Mouse (Mus musculus): ENCODE measurements around the gene Gpr63. TPM values are rescaled to one million over a fixed set of nuclear protein-coding genes. Genes with fewer than 3 reads are reported as not detected.
"Not testable (repeated sequence)": the region's sequence is repeated elsewhere in the genome, so short reads cannot be mapped to it uniquely, and the experiment has no call there.

Gene Gpr63
- polyA plus RNA-seq, 1 experiment from 2014 or later: 0.08 TPM

GRCm38 (mm10) chr4:24978589-24978988 is 12.4 kb downstream of the Gpr63 start:
- Histone ChIP-seq H3K4me2 (ENCODE audit: low read depth, low read length) (no peak overlapping the region), H3K27me3 (ENCODE audit: control insufficient read depth, insufficient read depth, low read depth, low read length) (no peaks in the 10 kb centered on the region), H3K27ac (ENCODE audit: low read length) (no peak overlapping the region), H3K4me1 (ENCODE audit: control insufficient read depth, low read depth, low read length) (no peaks in the 10 kb centered on the region), H3K9me3 (replicated peaks; ENCODE audit: control insufficient read depth, low read length) (no peaks in the 10 kb centered on the region), H3K4me3 (ENCODE audit: low read depth, low read length) (no peak overlapping the region), H3K9ac (ENCODE audit: low read depth, low read length) (no peak overlapping the region), H3K36me3 (ENCODE audit: control insufficient read depth, insufficient read depth) (no peaks in the 10 kb centered on the region)
- WGBS (ENCODE audit: insufficient replicate concordance): 57% methylated on average over 4 of the region's 4 CpGs
- no peak for ATAC-seq (ENCODE audit: low read depth)

GRCm38 (mm10) chr4:24985612-24986011 is 19.4 kb downstream of the Gpr63 start:
- Histone ChIP-seq H3K9ac (ENCODE audit: low read depth, low read length) (no peak overlapping the region), H3K9me3 (replicated peaks; ENCODE audit: control insufficient read depth, low read length) (no peaks in the 10 kb centered on the region), H3K4me2 (ENCODE audit: low read depth, low read length) (no peak overlapping the region), H3K4me3 (ENCODE audit: low read depth, low read length) (no peak overlapping the region), H3K4me1 (ENCODE audit: control insufficient read depth, low read depth, low read length) (no peaks in the 10 kb centered on the region), H3K36me3 (ENCODE audit: control insufficient read depth, insufficient read depth) (no peaks in the 10 kb centered on the region), H3K27ac (ENCODE audit: low read length) (no peak overlapping the region), H3K27me3 (ENCODE audit: control insufficient read depth, insufficient read depth, low read depth, low read length) (no peaks in the 10 kb centered on the region)
- no peak for ATAC-seq (ENCODE audit: low read depth)
- WGBS (ENCODE audit: insufficient replicate concordance): 61% methylated on average over 5 of the region's 5 CpGs

- Histone ChIP-seq H3K27me3 (ENCODE audit: control insufficient read depth, insufficient read depth, low read depth, low read length) (no peaks in the 10 kb centered on the region), H3K36me3 (ENCODE audit: control insufficient read depth, insufficient read depth) (no peaks in the 10 kb centered on the region), H3K9me3 (replicated peaks; ENCODE audit: control insufficient read depth, low read length) (no peaks in the 10 kb centered on the region), H3K9ac (ENCODE audit: low read depth, low read length) (no peak overlapping the region), H3K4me2 (ENCODE audit: low read depth, low read length) (no peak overlapping the region), H3K27ac (ENCODE audit: low read length) (no peak overlapping the region), H3K4me3 (ENCODE audit: low read depth, low read length) (no peak overlapping the region), H3K4me1 (ENCODE audit: control insufficient read depth, low read depth, low read length) (no peaks in the 10 kb centered on the region)
- WGBS (ENCODE audit: insufficient replicate concordance): 60% methylated on average over 2 of the region's 2 CpGs
- no peak for ATAC-seq (ENCODE audit: low read depth)
These were observed 25.3 kb downstream of the Gpr63 start for GRCm38 (mm10) chr4:24991475-24991874.

GRCm38 (mm10) chr4:25009328-25009727 is 43.1 kb downstream of the Gpr63 start:
- 57% methylated on average over 8 of the region's 8 CpGs for WGBS (ENCODE audit: insufficient replicate concordance)
- not testable (repeated sequence) for H3K4me2 ChIP-seq (ENCODE audit: low read depth, low read length); ATAC-seq (ENCODE audit: low read depth)

GRCm38 (mm10) chr4:25011780-25012179 is 45.6 kb downstream of the Gpr63 start:
- H3K4me1 ChIP-seq (ENCODE audit: control insufficient read depth, low read depth, low read length): no peaks in the 10 kb centered on the region
- no peaks in the 10 kb centered on the region for H3K27me3 ChIP-seq (ENCODE audit: control insufficient read depth, insufficient read depth, low read depth, low read length)
- ATAC-seq (ENCODE audit: low read depth): no peak
- H3K27ac ChIP-seq (ENCODE audit: low read length): no peak overlapping the region
- WGBS (ENCODE audit: insufficient replicate concordance): 71% methylated on average over 5 of the region's 5 CpGs
- no peak overlapping the region for H3K9ac ChIP-seq (ENCODE audit: low read depth, low read length)
- no peaks in the 10 kb centered on the region for H3K9me3 ChIP-seq (replicated peaks; ENCODE audit: control insufficient read depth, low read length)
- no peak overlapping the region for H3K4me2 ChIP-seq (ENCODE audit: low read depth, low read length)
- no peak overlapping the region for H3K4me3 ChIP-seq (ENCODE audit: low read depth, low read length)
- H3K36me3 ChIP-seq (ENCODE audit: control insufficient read depth, insufficient read depth): no peaks in the 10 kb centered on the region

More at GRCm38 (mm10) chr4:25009328-25009727, 43.1 kb downstream of the Gpr63 start:
- not testable (repeated sequence) for H3K9ac ChIP-seq (ENCODE audit: low read depth, low read length); H3K4me1 ChIP-seq (ENCODE audit: control insufficient read depth, low read depth, low read length); H3K4me3 ChIP-seq (ENCODE audit: low read depth, low read length); H3K36me3 ChIP-seq (ENCODE audit: control insufficient read depth, insufficient read depth); H3K27ac ChIP-seq (ENCODE audit: low read length); H3K27me3 ChIP-seq (ENCODE audit: control insufficient read depth, insufficient read depth, low read depth, low read length); H3K9me3 ChIP-seq (replicated peaks; ENCODE audit: control insufficient read depth, low read length)

- no peak for ATAC-seq (ENCODE audit: low read depth)
- Histone ChIP-seq H3K4me3 (ENCODE audit: low read depth, low read length) (no peak overlapping the region), H3K36me3 (ENCODE audit: control insufficient read depth, insufficient read depth) (no peaks in the 10 kb centered on the region), H3K9ac (ENCODE audit: low read depth, low read length) (no peak overlapping the region), H3K27me3 (ENCODE audit: control insufficient read depth, insufficient read depth, low read depth, low read length) (no peaks in the 10 kb centered on the region), H3K4me2 (ENCODE audit: low read depth, low read length) (no peak overlapping the region), H3K4me1 (ENCODE audit: control insufficient read depth, low read depth, low read length) (no peaks in the 10 kb centered on the region), H3K27ac (ENCODE audit: low read length) (no peak overlapping the region), H3K9me3 (replicated peaks; ENCODE audit: control insufficient read depth, low read length) (no peaks in the 10 kb centered on the region)
- 52% methylated on average over 3 of the region's 3 CpGs for WGBS (ENCODE audit: insufficient replicate concordance)
These were observed 46.5 kb downstream of the Gpr63 start for GRCm38 (mm10) chr4:25012726-25013125.

GRCm38 (mm10) chr4:25015017-25015655 is 48.9 kb downstream of the Gpr63 start:
- Histone ChIP-seq H3K27ac (ENCODE audit: low read length) (no peak overlapping the region), H3K36me3 (ENCODE audit: control insufficient read depth, insufficient read depth) (no peaks in the 10 kb centered on the region), H3K27me3 (ENCODE audit: control insufficient read depth, insufficient read depth, low read depth, low read length) (no peaks in the 10 kb centered on the region), H3K4me1 (ENCODE audit: control insufficient read depth, low read depth, low read length) (no peaks in the 10 kb centered on the region), H3K4me3 (ENCODE audit: low read depth, low read length) (no peak overlapping the region), H3K9me3 (replicated peaks; ENCODE audit: control insufficient read depth, low read length) (no peaks in the 10 kb centered on the region), H3K9ac (ENCODE audit: low read depth, low read length) (no peak overlapping the region), H3K4me2 (ENCODE audit: low read depth, low read length) (no peak overlapping the region)
- 40% methylated on average over 2 of the region's 2 CpGs for WGBS (ENCODE audit: insufficient replicate concordance)
- ATAC-seq (ENCODE audit: low read depth): no peak

- no peak for ATAC-seq (ENCODE audit: low read depth)
- Histone ChIP-seq H3K9me3 (replicated peaks; ENCODE audit: control insufficient read depth, low read length) (no peaks in the 10 kb centered on the region), H3K36me3 (ENCODE audit: control insufficient read depth, insufficient read depth) (no peaks in the 10 kb centered on the region), H3K9ac (ENCODE audit: low read depth, low read length) (no peak overlapping the region), H3K4me3 (ENCODE audit: low read depth, low read length) (no peak overlapping the region), H3K27me3 (ENCODE audit: control insufficient read depth, insufficient read depth, low read depth, low read length) (no peaks in the 10 kb centered on the region), H3K27ac (ENCODE audit: low read length) (no peak overlapping the region), H3K4me1 (ENCODE audit: control insufficient read depth, low read depth, low read length) (no peaks in the 10 kb centered on the region), H3K4me2 (ENCODE audit: low read depth, low read length) (no peak overlapping the region)
- 73% methylated on average over 2 of the region's 2 CpGs for WGBS (ENCODE audit: insufficient replicate concordance)
These were observed 62.0 kb downstream of the Gpr63 start for GRCm38 (mm10) chr4:25028252-25028651.

- Histone ChIP-seq H3K36me3 (ENCODE audit: control insufficient read depth, insufficient read depth) (no peaks in the 10 kb centered on the region), H3K9ac (ENCODE audit: low read depth, low read length) (no peak overlapping the region), H3K27me3 (ENCODE audit: control insufficient read depth, insufficient read depth, low read depth, low read length) (no peaks in the 10 kb centered on the region), H3K4me2 (ENCODE audit: low read depth, low read length) (no peak overlapping the region), H3K9me3 (replicated peaks; ENCODE audit: control insufficient read depth, low read length) (no peaks in the 10 kb centered on the region), H3K4me1 (ENCODE audit: control insufficient read depth, low read depth, low read length) (no peaks in the 10 kb centered on the region), H3K27ac (ENCODE audit: low read length) (no peak overlapping the region), H3K4me3 (ENCODE audit: low read depth, low read length) (no peak overlapping the region)
- no peak for ATAC-seq (ENCODE audit: low read depth)
- WGBS (ENCODE audit: insufficient replicate concordance): 34% methylated on average over 1 of the region's 1 CpGs
These were observed 62.5 kb downstream of the Gpr63 start for GRCm38 (mm10) chr4:25028752-25029151.

Measured in liver, embryonic 16.5 days (tissue).